Mouse (Mus musculus) forebrain, postnatal 0 days (tissue): ENCODE results near the gene Gabrb2. TPM values are rescaled to one million over a fixed set of nuclear protein-coding genes. Genes with fewer than 3 reads are reported as not detected.
A peak's percentile ranks its signal among the peaks of the same experiment; 100 is the strongest.

ENCODE experiments used
- ATAC-seq: fragments of 200-750 bp; cut with Nextera tagmentation; 2 replicates; pipeline ENCODE4 v1.8.0; 2017; ENCODE audit warnings: mild to moderate bottlenecking, moderate library complexity
- DNase-seq: peaks from one replicate; pipeline ENCODE4 v3.0.0-alpha.2; 2015
- H3K27ac ChIP-seq: fragments of 300-500 bp; sonication (generic); 2 replicates; pipeline ENCODE4 v1.5.1; 2014; ENCODE audit warnings: low read depth, mild to moderate bottlenecking, antibody characterized with exemption, low read length, moderate library complexity, mixed read lengths
- H3K27me3 ChIP-seq: fragments of 300-500 bp; sonication (generic); 2 replicates; pipeline ENCODE4 v1.6.1; 2014; ENCODE audit warnings: mild to moderate bottlenecking, low read length, mixed read lengths; ENCODE audit not compliant: insufficient read depth
- H3K36me3 ChIP-seq: fragments of 300-500 bp; sonication (generic); 2 replicates; pipeline ENCODE4 v1.6.1; 2014; ENCODE audit warnings: mild to moderate bottlenecking, moderate library complexity; ENCODE audit not compliant: insufficient read depth
- H3K4me1 ChIP-seq: fragments of 300-500 bp; sonication (generic); 2 replicates; pipeline ENCODE4 v1.6.1; 2014; ENCODE audit warnings: antibody characterized with exemption; ENCODE audit not compliant: insufficient read depth
- H3K4me2 ChIP-seq: fragments of 300-500 bp; sonication (generic); 2 replicates; pipeline ENCODE4 v1.6.1; 2014; ENCODE audit warnings: low read depth, mild to moderate bottlenecking, moderate library complexity
- H3K4me3 ChIP-seq: fragments of 300-500 bp; sonication (generic); 2 replicates; pipeline ENCODE4 v1.5.1; 2014; ENCODE audit warnings: low read depth, low read length, mixed read lengths
- H3K9ac ChIP-seq: fragments of 300-500 bp; sonication (generic); 2 replicates; pipeline ENCODE4 v1.6.1; 2014; ENCODE audit warnings: mild to moderate bottlenecking
- H3K9me3 ChIP-seq: fragments of 300-500 bp; sonication (generic); 2 replicates; pipeline ENCODE4 v1.6.1; 2016; ENCODE audit warnings: low read length
- CTCF ChIP-seq: sonication (generic); IDR thresholded peaks from 2 replicates; pipeline ENCODE4 v1.5.1; 2016; ENCODE audit warnings: antibody characterized with exemption, control low read depth, low read depth
- WGBS: fragments of 180-500 bp; shearing (Covaris S2); extraction: QIAGEN DNeasy Blood & Tissue Kit; methylation state at CpG from one replicate; pipeline ENCODE4 v1.1.7; 2014; 5-methylcytosine and 5-hydroxymethylcytosine counted together
- polyA plus RNA-seq: library from polyadenylated mRNA; unstranded; fragments of >200 nt; fragmentation: Nextera tagmentation; extraction: Ambion mirVana; gene quantifications from 2 replicates; pipeline ENCODE4 v1.2.1, GENCODE M21; 2015
- total RNA-seq: library from RNA; depleted of rRNA; stranded (reverse); fragments of >200 nt; gene quantifications from 2 replicates; pipeline ENCODE4 v1.2.3, GENCODE M21; 2014

Gabrb2 gene
- total and polyA plus RNA-seq, 2 experiments from 2014 or later = 25.9 to 90.0 TPM

GRCm38 (mm10) chr11:42420634-42421470 lies 1.3 kb downstream of the Gabrb2 start:
- H3K36me3 ChIP-seq = no peaks in the 10 kb centered on the region
- DNase-seq (peak; percentile 89), ATAC-seq (peak; percentile 53)
- no peak for TF ChIP-seq CTCF
- WGBS = under 1% methylated on average over 21 of the region's 21 CpGs
- no peaks in the 10 kb centered on the region for H3K27me3 ChIP-seq
- peak overlapping the region; percentile 77 for H3K4me2 ChIP-seq
- H3K27ac ChIP-seq = peak overlapping the region; percentile 95
- H3K4me1 ChIP-seq = no peaks in the 10 kb centered on the region
- peak overlapping the region; percentile 81 for H3K9ac ChIP-seq
- peak overlapping the region; percentile 74 for H3K4me3 ChIP-seq
- H3K9me3 ChIP-seq = no peaks in the 10 kb centered on the region

- no peaks in the 10 kb centered on the region for H3K9me3 ChIP-seq
- no peak overlapping the region for H3K27ac ChIP-seq
- H3K36me3 ChIP-seq = no peaks in the 10 kb centered on the region
- H3K4me2 ChIP-seq = peak overlapping the region; percentile 77
- no peaks in the 10 kb centered on the region for H3K27me3 ChIP-seq
- peak; percentile 74 for TF ChIP-seq CTCF
- H3K4me3 ChIP-seq = peak overlapping the region; percentile 74; the same call in 1 of the 2 replicates
- peak; percentile 55 for DNase-seq
- no peaks in the 10 kb centered on the region for H3K4me1 ChIP-seq
- no peak overlapping the region for H3K9ac ChIP-seq
- ATAC-seq = no peak
- 9% methylated on average over 3 of the region's 3 CpGs for WGBS
Observed at GRCm38 (mm10) chr11:42423231-42423630, 3.7 kb downstream of the Gabrb2 start.

- DNase-seq = no peak
- no peaks in the 10 kb centered on the region for H3K4me1 ChIP-seq
- no peak overlapping the region for H3K4me3 ChIP-seq
Observed at GRCm38 (mm10) chr11:42431495-42431894, 11.9 kb downstream of the Gabrb2 start.

GRCm38 (mm10) chr11:42438978-42439377 lies 19.4 kb downstream of the Gabrb2 start:
- Histone ChIP-seq H3K4me1 (no peaks in the 10 kb centered on the region), H3K4me3 (no peak overlapping the region), H3K36me3 (no peaks in the 10 kb centered on the region), H3K27ac (no peak overlapping the region), H3K9me3 (no peaks in the 10 kb centered on the region), H3K9ac (no peak overlapping the region), H3K4me2 (no peak overlapping the region), H3K27me3 (no peaks in the 10 kb centered on the region)
- 75% methylated on average over 2 of the region's 2 CpGs for WGBS
- no peak for TF ChIP-seq CTCF
- DNase-seq (no peak), ATAC-seq (no peak)

More at GRCm38 (mm10) chr11:42431495-42431894, 11.9 kb downstream of the Gabrb2 start:
- no peak overlapping the region for H3K4me2 ChIP-seq
- no peak for ATAC-seq
- no peaks in the 10 kb centered on the region for H3K27me3 ChIP-seq
- no peak overlapping the region for H3K27ac ChIP-seq
- TF ChIP-seq CTCF = no peak
- no peaks in the 10 kb centered on the region for H3K36me3 ChIP-seq
- no peak overlapping the region for H3K9ac ChIP-seq
- no peaks in the 10 kb centered on the region for H3K9me3 ChIP-seq

- Histone ChIP-seq H3K27me3 (no peaks in the 10 kb centered on the region), H3K27ac (no peak overlapping the region), H3K36me3 (no peaks in the 10 kb centered on the region), H3K9ac (no peak overlapping the region), H3K4me2 (no peak overlapping the region), H3K9me3 (no peaks in the 10 kb centered on the region), H3K4me1 (no peaks in the 10 kb centered on the region), H3K4me3 (no peak overlapping the region)
- no peak for DNase-seq
- TF ChIP-seq CTCF = no peak
- ATAC-seq = no peak
Observed at GRCm38 (mm10) chr11:42443641-42444040, 24.1 kb downstream of the Gabrb2 start.

GRCm38 (mm10) chr11:42448929-42449328 lies 29.4 kb downstream of the Gabrb2 start:
- Histone ChIP-seq H3K4me3 (no peak overlapping the region), H3K27me3 (no peaks in the 10 kb centered on the region), H3K4me1 (no peaks in the 10 kb centered on the region), H3K36me3 (no peaks in the 10 kb centered on the region), H3K27ac (no peak overlapping the region), H3K9ac (no peak overlapping the region), H3K4me2 (no peak overlapping the region), H3K9me3 (no peaks in the 10 kb centered on the region)
- DNase-seq (no peak), ATAC-seq (no peak)
- WGBS = 85% methylated on average over 4 of the region's 4 CpGs
- no peak for TF ChIP-seq CTCF

- Histone ChIP-seq H3K27me3 (no peaks in the 10 kb centered on the region), H3K4me2 (no peak overlapping the region), H3K9me3 (no peaks in the 10 kb centered on the region), H3K9ac (no peak overlapping the region), H3K36me3 (no peaks in the 10 kb centered on the region), H3K4me3 (no peak overlapping the region), H3K27ac (no peak overlapping the region), H3K4me1 (no peaks in the 10 kb centered on the region)
- WGBS = 81% methylated on average over 1 of the region's 1 CpGs
- ATAC-seq (no peak), DNase-seq (no peak)
- no peak for TF ChIP-seq CTCF
Observed at GRCm38 (mm10) chr11:42464136-42464535, 44.6 kb downstream of the Gabrb2 start.
